Mouse (Mus musculus) testis, adult 2 months (tissue): ENCODE measurements around the gene H2afy2.

Source experiments
- CTCF ChIP-seq: fragments of 200-500 bp; IDR thresholded peaks from 2 replicates; pipeline ENCODE4 v1.5.1; 2012; ENCODE audit warnings: low read depth, mild to moderate bottlenecking, inconsistent platforms, low read length, moderate library complexity; ENCODE audit not compliant: control insufficient read depth, insufficient read depth, insufficient replicate concordance
- POLR2A ChIP-seq: fragments of 200-500 bp; IDR thresholded peaks from 2 replicates; pipeline ENCODE4 v1.6.1; 2012; ENCODE audit warnings: low read depth, mild to moderate bottlenecking, inconsistent platforms, low read length, moderate library complexity; ENCODE audit not compliant: control insufficient read depth

DNA sequence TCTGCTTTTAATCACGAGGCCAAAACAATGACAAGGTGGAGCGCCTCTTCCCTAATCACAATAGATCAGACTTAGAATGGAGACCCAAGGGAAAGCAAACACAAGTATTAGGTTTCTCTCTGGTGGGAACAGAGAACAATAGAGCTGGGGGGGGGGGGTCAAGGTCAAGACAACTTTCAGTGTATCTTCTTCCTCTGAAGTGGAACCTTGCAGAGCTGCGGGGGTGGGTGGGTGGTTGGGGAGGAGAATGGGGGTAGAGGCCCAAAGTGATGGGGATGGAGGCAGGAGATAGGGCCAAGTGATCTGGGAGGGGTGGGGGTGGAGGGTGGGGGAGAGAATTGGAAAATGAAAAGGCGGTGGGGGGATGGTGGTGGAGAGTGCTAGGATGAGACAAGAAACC is 45.1 kb upstream of the H2afy2 start:
- TF ChIP-seq POLR2A (no peak), CTCF (no peak)
